Mouse (Mus musculus) midbrain, embryonic 11.5 days (tissue): ENCODE data around the gene Dnajc16. TPM values are rescaled to one million over a fixed set of nuclear protein-coding genes. Genes with fewer than 3 reads are reported as not detected.
A peak's percentile ranks its signal among the peaks of the same experiment; 100 is the strongest.

Source experiments
- ATAC-seq: fragments of 200-750 bp; cut with Nextera tagmentation; 2 replicates; pipeline ENCODE4 v1.8.0; 2017; ENCODE audit warnings: moderate TSS enrichment, moderate library complexity; ENCODE audit not compliant: low FRiP score
- DNase-seq: peaks from one replicate; pipeline ENCODE4 v3.0.0; 2015; ENCODE audit warnings: low spot score; ENCODE audit errors: missing footprints
- H3K27ac ChIP-seq: fragments of 300-500 bp; sonication (generic); 2 replicates; pipeline ENCODE4 v1.5.1; 2014; ENCODE audit warnings: low read depth, low read length
- H3K27me3 ChIP-seq: fragments of 300-500 bp; sonication (generic); 2 replicates; pipeline ENCODE4 v1.6.1; 2014; ENCODE audit warnings: mild to moderate bottlenecking, low read length, moderate library complexity, mixed read lengths; ENCODE audit not compliant: control insufficient read depth, insufficient read depth
- H3K36me3 ChIP-seq: fragments of 300-500 bp; sonication (generic); 2 replicates; pipeline ENCODE4 v1.6.1; 2014; ENCODE audit warnings: mild to moderate bottlenecking, low read length, moderate library complexity, mixed read lengths; ENCODE audit not compliant: control insufficient read depth, insufficient read depth
- H3K4me1 ChIP-seq: fragments of 300-500 bp; sonication (generic); 2 replicates; pipeline ENCODE4 v1.6.1; 2014; ENCODE audit warnings: low read length; ENCODE audit not compliant: control insufficient read depth, insufficient read depth
- H3K4me2 ChIP-seq: fragments of 300-500 bp; sonication (generic); 2 replicates; pipeline ENCODE4 v1.6.1; 2014; ENCODE audit warnings: mild to moderate bottlenecking, moderate library complexity
- H3K4me3 ChIP-seq: fragments of 300-500 bp; sonication (generic); 2 replicates; pipeline ENCODE4 v1.5.1; 2014; ENCODE audit warnings: low read depth, low read length
- H3K9ac ChIP-seq: fragments of 300-500 bp; sonication (generic); 2 replicates; pipeline ENCODE4 v1.6.1; 2014; ENCODE audit warnings: low read length
- H3K9me3 ChIP-seq: fragments of 300-500 bp; sonication (generic); 2 replicates; pipeline ENCODE4 v1.6.1; 2016; ENCODE audit warnings: low read length; ENCODE audit not compliant: control insufficient read depth
- WGBS: fragments of 180-500 bp; shearing (Covaris S2); extraction: QIAGEN DNeasy Blood & Tissue Kit; methylation state at CpG from one replicate; pipeline ENCODE4 v1.1.7; 2014; 5-methylcytosine and 5-hydroxymethylcytosine counted together
- polyA plus RNA-seq: library from polyadenylated mRNA; unstranded; fragments of >200 nt; fragmentation: Nextera tagmentation; extraction: Ambion mirVana; gene quantifications from 2 replicates; pipeline ENCODE4 v1.2.1, GENCODE M21; 2014

Gene Dnajc16
- polyA plus RNA-seq, 1 experiment from 2014 or later: 4.7 TPM

DNA sequence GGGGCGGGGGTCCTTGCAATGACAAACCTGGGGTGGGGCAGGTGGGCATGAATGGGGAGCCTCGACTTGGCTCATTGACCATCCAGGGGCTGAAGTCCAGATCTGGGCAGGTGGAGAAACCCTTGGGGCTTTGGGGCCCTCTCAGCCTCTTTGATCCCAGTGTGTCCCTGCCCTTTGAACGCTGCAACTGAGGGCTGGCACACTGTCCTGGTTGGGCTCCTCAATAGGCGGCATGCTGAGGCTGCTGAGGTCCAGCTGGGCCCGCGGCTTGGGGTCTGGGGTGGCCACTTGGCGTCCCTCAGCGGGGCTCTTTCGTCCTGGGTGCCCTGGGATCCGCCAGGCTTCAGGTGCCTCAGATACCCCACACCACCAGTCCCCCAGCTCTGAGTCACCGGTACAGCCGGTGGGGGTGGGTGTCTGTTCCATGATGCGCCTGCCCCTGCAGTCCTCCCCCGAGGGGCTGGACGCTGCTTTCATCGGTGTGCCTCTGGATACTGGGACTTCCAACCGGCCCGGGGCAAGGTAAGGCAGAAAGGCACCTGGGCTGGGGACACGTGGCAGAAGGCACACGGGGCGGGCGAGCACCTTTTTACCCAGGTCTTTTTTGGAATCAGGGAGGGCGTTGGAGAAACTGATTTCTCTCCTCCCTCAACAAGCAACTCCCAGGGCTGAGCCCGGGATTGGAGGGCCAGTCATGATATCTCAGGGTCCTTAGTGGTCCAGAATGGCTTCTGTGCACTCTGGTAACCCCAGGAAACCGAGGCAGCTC lies 44.0 kb downstream of the Dnajc16 start, which contains the start of gene Agmat:
Gene Agmat (plus strand): TSS at position 95 of the 769 bp plus-strand sequence.
- DNase-seq (no peak), ATAC-seq (no peak)
- no peak within 1 kb of the TSS for H3K4me2 ChIP-seq
- no peaks in the 10 kb centered on the region for H3K36me3 ChIP-seq
- no peak within 1 kb of the TSS for H3K9ac ChIP-seq
- H3K9me3 ChIP-seq: no peaks in the 10 kb centered on the region
- no peak within 1 kb of the TSS for H3K27ac ChIP-seq
- no peaks in the 10 kb centered on the region for H3K27me3 ChIP-seq
- 24% methylated on average over 25 of the region's 25 CpGs for WGBS
- H3K4me3 ChIP-seq: no peak within 1 kb of the TSS
- H3K4me1 ChIP-seq: no peaks in the 10 kb centered on the region

DNA sequence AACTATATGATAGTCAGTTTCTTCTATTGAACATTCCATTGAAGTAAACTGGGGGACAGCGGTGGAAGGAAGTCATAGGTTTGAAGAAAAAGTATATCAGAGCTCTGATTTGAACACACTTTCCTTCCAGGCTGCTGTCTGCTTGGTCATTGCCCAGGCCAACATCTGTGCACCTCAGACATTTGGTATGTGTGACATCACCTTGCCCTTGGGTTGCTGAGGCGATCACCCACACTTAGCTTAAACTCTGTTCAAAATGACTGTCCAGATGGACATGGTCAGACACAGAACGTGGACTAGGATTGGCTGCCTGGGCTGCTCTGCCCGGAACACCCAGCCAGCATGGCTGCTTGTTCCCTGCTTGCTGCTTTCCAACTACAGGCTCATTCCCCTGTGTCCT lies 48.4 kb downstream of the Dnajc16 start:
- no peaks in the 10 kb centered on the region; the same call in 1 of the 2 replicates for H3K9me3 ChIP-seq
- H3K27me3 ChIP-seq: no peaks in the 10 kb centered on the region
- WGBS: 93% methylated on average over 4 of the region's 4 CpGs

DNA sequence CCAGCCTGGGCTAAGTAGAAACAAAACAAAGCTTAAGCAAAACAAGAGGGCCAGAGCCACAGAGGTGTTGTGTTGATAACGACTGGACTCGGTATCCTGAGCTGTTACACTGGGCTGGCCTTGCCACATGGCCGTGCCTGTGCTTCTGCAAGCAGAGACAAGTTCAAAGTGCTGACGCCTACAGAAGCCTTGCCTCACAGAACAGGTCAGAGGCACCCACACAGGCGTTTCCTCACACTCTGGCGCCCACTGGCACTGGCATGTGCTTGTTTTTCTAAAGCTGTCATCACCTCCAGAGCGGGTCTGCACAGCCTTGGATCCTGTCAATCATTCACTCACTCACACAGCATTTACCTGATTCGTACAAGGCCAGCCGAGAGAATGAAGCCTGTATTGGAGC lies 48.9 kb downstream of the Dnajc16 start:
- H3K9me3 ChIP-seq: no peaks in the 10 kb centered on the region; the same call in 1 of the 2 replicates
- H3K4me3 ChIP-seq: no peak overlapping the region
- no peak overlapping the region for H3K9ac ChIP-seq
- no peaks in the 10 kb centered on the region for H3K27me3 ChIP-seq
- H3K36me3 ChIP-seq: no peaks in the 10 kb centered on the region
- H3K4me1 ChIP-seq: no peaks in the 10 kb centered on the region
- no peak for ATAC-seq
- no peak overlapping the region for H3K27ac ChIP-seq
- H3K4me2 ChIP-seq: no peak overlapping the region
- no peak for DNase-seq
- WGBS: 75% methylated on average over 9 of the region's 9 CpGs

More for the DNA sequence above, 48.4 kb downstream of the Dnajc16 start:
- DNase-seq (no peak), ATAC-seq (no peak)
- no peak overlapping the region for H3K9ac ChIP-seq
- H3K4me2 ChIP-seq: no peak overlapping the region
- no peaks in the 10 kb centered on the region for H3K36me3 ChIP-seq
- H3K4me3 ChIP-seq: no peak overlapping the region
- H3K4me1 ChIP-seq: no peaks in the 10 kb centered on the region
- no peak overlapping the region for H3K27ac ChIP-seq

- DNase-seq (no peak), ATAC-seq (no peak)
- Histone ChIP-seq H3K4me1 (no peaks in the 10 kb centered on the region), H3K9me3 (no peaks in the 10 kb centered on the region; the same call in 1 of the 2 replicates), H3K9ac (no peak overlapping the region), H3K36me3 (no peaks in the 10 kb centered on the region), H3K27me3 (no peaks in the 10 kb centered on the region), H3K4me2 (no peak overlapping the region), H3K27ac (no peak overlapping the region), H3K4me3 (no peak overlapping the region)
- WGBS: 77% methylated on average over 8 of the region's 8 CpGs
Measured at GRCm38 (mm10) chr4:141738015-141738414, 52.7 kb downstream of the Dnajc16 start.

- Histone ChIP-seq H3K9ac (no peak overlapping the region), H3K4me3 (no peak overlapping the region), H3K9me3 (no peaks in the 10 kb centered on the region; the same call in 1 of the 2 replicates), H3K27me3 (no peaks in the 10 kb centered on the region), H3K27ac (no peak overlapping the region), H3K4me1 (no peaks in the 10 kb centered on the region), H3K4me2 (no peak overlapping the region), H3K36me3 (no peaks in the 10 kb centered on the region)
- 78% methylated on average over 4 of the region's 4 CpGs for WGBS
- no peak for DNase-seq
- no peak for ATAC-seq
Measured at GRCm38 (mm10) chr4:141736856-141737255, 53.9 kb downstream of the Dnajc16 start.

DNA sequence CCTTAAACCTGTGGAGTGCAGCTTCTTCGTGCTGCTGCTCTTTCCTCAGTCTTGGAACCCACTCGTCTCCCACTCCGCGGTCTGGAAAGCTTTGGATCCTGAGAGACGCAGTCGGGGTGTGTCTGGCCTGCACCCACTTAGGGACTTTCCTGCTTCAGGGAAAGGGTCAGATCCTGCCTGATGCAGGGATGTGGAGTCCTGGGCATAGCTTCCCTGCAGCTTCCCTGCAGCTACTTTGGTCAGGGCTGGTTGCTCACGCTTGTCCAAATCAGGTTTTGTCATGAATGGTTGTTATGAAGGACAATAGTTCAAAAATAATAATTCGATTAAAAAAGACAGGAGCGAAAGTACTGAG lies 55.5 kb downstream of the Dnajc16 start:
- H3K4me1 ChIP-seq: no peaks in the 10 kb centered on the region
- H3K9me3 ChIP-seq: no peaks in the 10 kb centered on the region; the same call in 1 of the 2 replicates
- no peak overlapping the region for H3K27ac ChIP-seq
- no peaks in the 10 kb centered on the region for H3K27me3 ChIP-seq
- WGBS: 24% methylated on average over 9 of the region's 9 CpGs
- no peaks in the 10 kb centered on the region for H3K36me3 ChIP-seq
- ATAC-seq (no peak; the same call in 1 of the 2 replicates), DNase-seq (no peak)
- peak overlapping the region; percentile 34 for H3K4me3 ChIP-seq
- H3K9ac ChIP-seq: no peak overlapping the region
- H3K4me2 ChIP-seq: peak overlapping the region; percentile 61

GRCm38 (mm10) chr4:141734446-141735205 lies 56.1 kb downstream of the Dnajc16 start:
- Histone ChIP-seq H3K27me3 (no peaks in the 10 kb centered on the region), H3K4me1 (no peaks in the 10 kb centered on the region), H3K9ac (peak overlapping the region; percentile 63), H3K36me3 (no peaks in the 10 kb centered on the region), H3K4me3 (peak overlapping the region; percentile 34), H3K27ac (no peak overlapping the region), H3K9me3 (no peaks in the 10 kb centered on the region), H3K4me2 (peak overlapping the region; percentile 61)
- WGBS: 7% methylated on average over 24 of the region's 24 CpGs
- peak; percentile 99 for ATAC-seq
- DNase-seq: peak; percentile 96

GRCm38 (mm10) chr4:141731766-141732165 lies 59.0 kb downstream of the Dnajc16 start:
- no peaks in the 10 kb centered on the region for H3K4me1 ChIP-seq
- no peak overlapping the region for H3K27ac ChIP-seq
- H3K4me2 ChIP-seq: no peak overlapping the region
- no peak overlapping the region for H3K4me3 ChIP-seq
- DNase-seq: no peak
- 84% methylated on average over 5 of the region's 5 CpGs for WGBS
- no peaks in the 10 kb centered on the region for H3K36me3 ChIP-seq
- ATAC-seq: no peak
- H3K27me3 ChIP-seq: no peaks in the 10 kb centered on the region
- no peak overlapping the region for H3K9ac ChIP-seq
- H3K9me3 ChIP-seq: no peaks in the 10 kb centered on the region

GRCm38 (mm10) chr4:141730401-141730800 lies 60.3 kb downstream of the Dnajc16 start:
- Histone ChIP-seq H3K27ac (no peak overlapping the region), H3K4me2 (no peak overlapping the region), H3K4me3 (no peak overlapping the region), H3K27me3 (no peaks in the 10 kb centered on the region), H3K4me1 (no peaks in the 10 kb centered on the region), H3K9ac (no peak overlapping the region), H3K36me3 (no peaks in the 10 kb centered on the region), H3K9me3 (no peaks in the 10 kb centered on the region)
- no peak for ATAC-seq
- WGBS: 88% methylated on average over 13 of the region's 13 CpGs
- no peak for DNase-seq
